Mouse (Mus musculus) bone marrow macrophage, adult 2 months (primary cell): ENCODE measurements at regions not wholly inside any gene's neighbourhood (a gene's known extent, or its start where the extent isn't known, plus 50 kb on each side); places are given as distances from the start of the nearest gene placed in this dataset.
A peak's percentile ranks its signal among the peaks of the same experiment; 100 is the strongest.

ENCODE experiments used
- H3K27ac ChIP-seq: 2 replicates; pipeline ENCODE4 v1.5.1; 2012; ENCODE audit warnings: low read depth, low read length; ENCODE audit not compliant: insufficient read depth
- H3K4me1 ChIP-seq: 2 replicates; pipeline ENCODE4 v1.6.1; 2012; ENCODE audit warnings: low read length; ENCODE audit not compliant: control insufficient read depth, insufficient read depth
- H3K4me3 ChIP-seq: 2 replicates; pipeline ENCODE4 v1.5.1; 2012; ENCODE audit warnings: mild to moderate bottlenecking, low read length, moderate library complexity; ENCODE audit not compliant: insufficient read depth
- CTCF ChIP-seq: IDR thresholded peaks from 2 replicates; pipeline ENCODE4 v1.5.1; 2012; ENCODE audit warnings: low read depth, mild to moderate bottlenecking, low read length, moderate library complexity
- POLR2A ChIP-seq: IDR thresholded peaks from 2 replicates; pipeline ENCODE4 v1.6.1; 2012; ENCODE audit warnings: mild to moderate bottlenecking, low read depth, low read length, borderline replicate concordance

- Histone ChIP-seq H3K4me3 (no peak overlapping the region), H3K4me1 (peaks cover 5% of the 10 kb centered on the region; the same call in 1 of the 2 replicates), H3K27ac (no peak overlapping the region)
- TF ChIP-seq POLR2A (no peak), CTCF (no peak)
Observed at GRCm38 (mm10) chr8:128156221-128156620, 202.2 kb upstream of the Nrp1 start.

- TF ChIP-seq POLR2A, result no peak
- no peak for TF ChIP-seq CTCF
- no peak overlapping the region for H3K27ac ChIP-seq
- peaks cover 26% of the 10 kb centered on the region for H3K4me1 ChIP-seq
- H3K4me3 ChIP-seq, result no peak overlapping the region
Observed at GRCm38 (mm10) chr8:128162857-128163256, 195.5 kb upstream of the Nrp1 start.

GRCm38 (mm10) chr8:128164976-128165375, 193.4 kb upstream of the Nrp1 start:
- Histone ChIP-seq H3K4me3 (no peak overlapping the region), H3K4me1 (peaks cover 44% of the 10 kb centered on the region), H3K27ac (no peak overlapping the region)
- TF ChIP-seq CTCF (no peak), POLR2A (no peak)

GRCm38 (mm10) chr8:128165591-128165990, 192.8 kb upstream of the Nrp1 start:
- TF ChIP-seq POLR2A, result no peak
- TF ChIP-seq CTCF, result no peak
- no peak overlapping the region for H3K27ac ChIP-seq
- H3K4me1 ChIP-seq, result peaks cover 48% of the 10 kb centered on the region
- no peak overlapping the region for H3K4me3 ChIP-seq

- peak overlapping the region; percentile 44 for H3K27ac ChIP-seq
- TF ChIP-seq CTCF (no peak), POLR2A (no peak)
- H3K4me3 ChIP-seq, result no peak overlapping the region
- peaks cover 53% of the 10 kb centered on the region for H3K4me1 ChIP-seq
Observed at GRCm38 (mm10) chr8:128166097-128166496, 192.3 kb upstream of the Nrp1 start.

GRCm38 (mm10) chr8:128168819-128169218, 189.6 kb upstream of the Nrp1 start:
- Histone ChIP-seq H3K27ac (0 out of 2 replicates have a peak overlapping the region, but pooled peaks have one; percentile 12), H3K4me1 (peaks cover 66% of the 10 kb centered on the region), H3K4me3 (no peak overlapping the region)
- TF ChIP-seq POLR2A, result no peak
- no peak for TF ChIP-seq CTCF

GRCm38 (mm10) chr8:128171116-128171515, 187.3 kb upstream of the Nrp1 start:
- TF ChIP-seq POLR2A (no peak), CTCF (no peak)
- H3K27ac ChIP-seq, result no peak overlapping the region

GRCm38 (mm10) chr8:128180214-128180613, 178.2 kb upstream of the Nrp1 start:
- no peak overlapping the region for H3K4me3 ChIP-seq
- no peak overlapping the region for H3K27ac ChIP-seq
- H3K4me1 ChIP-seq, result peaks cover 4% of the 10 kb centered on the region
- TF ChIP-seq POLR2A, result no peak
- no peak for TF ChIP-seq CTCF

More at GRCm38 (mm10) chr8:128171116-128171515, 187.3 kb upstream of the Nrp1 start:
- Histone ChIP-seq H3K4me1 (peaks cover 53% of the 10 kb centered on the region), H3K4me3 (no peak overlapping the region)

- TF ChIP-seq POLR2A, result no peak
- TF ChIP-seq CTCF, result no peak
- no peak overlapping the region for H3K27ac ChIP-seq
- H3K4me1 ChIP-seq, result peaks cover 4% of the 10 kb centered on the region
- H3K4me3 ChIP-seq, result no peak overlapping the region
Observed at GRCm38 (mm10) chr8:128183081-128183480, 175.3 kb upstream of the Nrp1 start.

GRCm38 (mm10) chr8:128188321-128188720, 170.1 kb upstream of the Nrp1 start:
- TF ChIP-seq POLR2A, result no peak
- TF ChIP-seq CTCF, result no peak
- Histone ChIP-seq H3K27ac (no peak overlapping the region), H3K4me1 (peaks cover 4% of the 10 kb centered on the region), H3K4me3 (no peak overlapping the region)
